Mouse (Mus musculus) limb, embryonic 14.5 days (tissue): ENCODE results near the gene Dnase2b. TPM values are rescaled to one million over a fixed set of nuclear protein-coding genes. Genes with fewer than 3 reads are reported as not detected.

ENCODE experiments used
- ATAC-seq: fragments of 200-750 bp; cut with Nextera tagmentation; 2 replicates; pipeline ENCODE4 v1.8.0; 2017; ENCODE audit warnings: low read depth, moderate number of reproducible peaks, moderate TSS enrichment; ENCODE audit not compliant: low FRiP score
- DNase-seq: peaks from one replicate; pipeline ENCODE4 v3.0.0-alpha.2; 2015; ENCODE audit warnings: low spot score
- H3K27ac ChIP-seq: fragments of 300-500 bp; sonication (generic); replicated peaks from 2 replicates; pipeline ENCODE4 v1.5.1; 2014; ENCODE audit warnings: low read depth, mild to moderate bottlenecking, low read length, moderate library complexity, mixed read lengths
- H3K27me3 ChIP-seq: fragments of 300-500 bp; sonication (generic); 2 replicates; pipeline ENCODE4 v1.6.1; 2014; ENCODE audit warnings: low read length, mixed read lengths; ENCODE audit not compliant: control insufficient read depth, insufficient read depth
- H3K36me3 ChIP-seq: fragments of 300-500 bp; sonication (generic); 2 replicates; pipeline ENCODE4 v1.6.1; 2014; ENCODE audit warnings: mild to moderate bottlenecking, low read length, moderate library complexity, mixed read lengths; ENCODE audit not compliant: control insufficient read depth, insufficient read depth
- H3K4me1 ChIP-seq: fragments of 300-500 bp; sonication (generic); 2 replicates; pipeline ENCODE4 v1.6.1; 2014; ENCODE audit warnings: antibody characterized with exemption, low read length, mixed read lengths; ENCODE audit not compliant: control insufficient read depth, insufficient read depth
- H3K4me2 ChIP-seq: fragments of 300-500 bp; sonication (generic); replicated peaks from 2 replicates; pipeline ENCODE4 v1.6.1; 2014; ENCODE audit warnings: low read depth, mild to moderate bottlenecking, low read length, moderate library complexity; ENCODE audit not compliant: severe bottlenecking
- H3K4me3 ChIP-seq: fragments of 300-500 bp; sonication (generic); replicated peaks from 2 replicates; pipeline ENCODE4 v1.5.1; 2014; ENCODE audit warnings: low read length
- H3K9ac ChIP-seq: fragments of 300-500 bp; sonication (generic); 2 replicates; pipeline ENCODE4 v1.6.1; 2014; ENCODE audit warnings: mild to moderate bottlenecking, low read depth, low read length, moderate library complexity; ENCODE audit not compliant: severe bottlenecking
- H3K9me3 ChIP-seq: fragments of 300-500 bp; sonication (generic); 2 replicates; pipeline ENCODE4 v1.6.1; 2016; ENCODE audit warnings: low read length; ENCODE audit not compliant: control insufficient read depth
- POLR2A ChIP-seq: fragments of 200-500 bp; IDR thresholded peaks from 2 replicates; pipeline ENCODE4 v1.8.0; 2012; ENCODE audit warnings: inconsistent platforms, mild to moderate bottlenecking, moderate library complexity, borderline replicate concordance; ENCODE audit not compliant: insufficient read depth, insufficient read length; ENCODE audit errors: extremely low read depth
- WGBS: fragments of 180-500 bp; shearing (Covaris S2); extraction: QIAGEN DNeasy Blood & Tissue Kit; methylation state at CpG from one replicate; pipeline ENCODE4 v1.1.7; 2014; 5-methylcytosine and 5-hydroxymethylcytosine counted together
- polyA plus RNA-seq, 2 experiments: library from polyadenylated mRNA; depleted of rRNA in 1 of 2; stranded (reverse) in 1 of 2; unstranded in 1 of 2; fragments of >200 nt; fragmentation: Nextera tagmentation in 1 of 2; extraction: Ambion mirVana in 1 of 2; gene quantifications; 2 replicates each; pipeline versions ENCODE4 v1.2.1 to v1.2.3; 2012 to 2014

Gene Dnase2b
- polyA plus RNA-seq, 2 experiments: 0.05 TPM; not detected in 1

DNA sequence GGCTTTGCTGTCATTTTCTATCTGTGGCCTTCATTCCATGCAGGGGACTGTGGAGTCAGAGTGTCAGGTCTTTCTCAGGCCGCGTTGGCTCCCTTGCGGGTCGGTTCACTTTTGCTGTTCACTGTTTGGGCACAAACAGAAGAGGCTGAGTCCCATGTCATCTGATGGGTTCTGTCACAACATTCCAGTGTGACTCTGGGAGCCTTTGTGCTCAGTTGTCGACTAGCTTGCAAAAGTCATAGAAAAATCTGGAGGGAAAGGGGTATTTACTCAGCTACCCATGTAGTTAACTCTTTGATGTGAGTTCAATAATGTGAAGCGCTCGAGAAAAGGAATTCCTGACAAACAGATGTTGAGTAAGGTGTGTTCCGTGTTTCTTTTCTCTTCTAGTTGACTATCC, 19.0 kb downstream of the Dnase2b start:
- Histone ChIP-seq H3K27ac (no peak overlapping the region), H3K9ac (no peak overlapping the region), H3K27me3 (no peaks in the 10 kb centered on the region), H3K9me3 (no peaks in the 10 kb centered on the region), H3K36me3 (no peaks in the 10 kb centered on the region), H3K4me3 (no peak overlapping the region), H3K4me2 (no peak overlapping the region), H3K4me1 (no peaks in the 10 kb centered on the region)
- WGBS: 85% methylated on average over 8 of the region's 8 CpGs
- no peak for ATAC-seq
- no peak for TF ChIP-seq POLR2A
- no peak for DNase-seq

DNA sequence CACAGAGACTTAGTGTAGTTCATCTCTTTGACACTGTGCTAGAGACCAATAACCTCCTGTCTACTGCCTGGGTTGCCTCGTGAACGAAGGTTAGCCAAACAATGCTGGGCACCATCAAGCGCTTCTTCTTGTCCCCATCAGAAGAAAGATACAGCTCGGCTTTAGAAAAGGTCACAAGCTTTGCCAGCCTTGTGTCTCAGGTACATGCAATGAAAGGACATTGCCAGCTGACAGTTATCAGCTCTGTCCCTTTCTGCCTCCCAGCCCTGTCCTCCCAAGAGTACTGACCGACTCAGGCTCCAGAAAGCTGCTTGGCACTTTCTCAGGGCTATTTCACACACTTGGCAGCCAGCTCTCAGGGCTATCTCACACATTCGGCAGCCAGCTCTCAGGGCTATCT, 20.0 kb downstream of the Dnase2b start:
- Histone ChIP-seq H3K27me3 (no peaks in the 10 kb centered on the region), H3K36me3 (no peaks in the 10 kb centered on the region), H3K9ac (no peak overlapping the region), H3K27ac (no peak overlapping the region), H3K4me3 (no peak overlapping the region), H3K9me3 (no peaks in the 10 kb centered on the region), H3K4me1 (no peaks in the 10 kb centered on the region), H3K4me2 (no peak overlapping the region)
- 88% methylated on average over 6 of the region's 6 CpGs for WGBS
- no peak for ATAC-seq
- TF ChIP-seq POLR2A: no peak
- DNase-seq: no peak

- Histone ChIP-seq H3K4me1 (no peaks in the 10 kb centered on the region), H3K9ac (no peak overlapping the region), H3K4me2 (no peak overlapping the region), H3K9me3 (no peaks in the 10 kb centered on the region), H3K27me3 (no peaks in the 10 kb centered on the region), H3K36me3 (no peaks in the 10 kb centered on the region), H3K27ac (no peak overlapping the region), H3K4me3 (no peak overlapping the region)
- DNase-seq: no peak
- WGBS: 63% methylated on average over 2 of the region's 2 CpGs
- no peak for ATAC-seq
- no peak for TF ChIP-seq POLR2A
Observed at GRCm38 (mm10) chr3:146591601-146592000, 23.8 kb downstream of the Dnase2b start.

DNA sequence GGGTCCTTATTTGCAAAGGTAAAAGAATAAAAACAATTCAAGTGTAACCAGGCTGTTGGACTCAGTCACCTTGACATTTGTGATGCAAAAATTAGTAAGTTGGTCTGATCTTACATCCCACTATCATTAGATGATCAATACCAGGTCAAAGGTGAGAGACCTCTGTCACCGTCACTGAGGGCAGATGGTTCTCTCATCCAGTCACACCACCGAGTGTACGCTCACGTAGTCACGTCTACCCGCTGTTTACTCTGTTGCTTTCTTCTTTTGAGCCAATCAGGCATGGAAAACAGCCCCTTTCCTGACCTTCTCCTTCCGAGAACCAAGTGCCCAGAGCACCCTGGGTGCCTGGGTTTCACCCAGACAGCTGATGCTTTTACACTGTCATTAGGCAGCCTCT, 24.2 kb downstream of the Dnase2b start:
- H3K4me2 ChIP-seq: no peak overlapping the region
- H3K27me3 ChIP-seq: no peaks in the 10 kb centered on the region
- no peak overlapping the region for H3K9ac ChIP-seq
- no peak for TF ChIP-seq POLR2A
- no peaks in the 10 kb centered on the region for H3K36me3 ChIP-seq
- H3K27ac ChIP-seq: no peak overlapping the region
- no peak overlapping the region for H3K4me3 ChIP-seq
- WGBS: 88% methylated on average over 7 of the region's 7 CpGs
- no peak for DNase-seq
- H3K9me3 ChIP-seq: no peaks in the 10 kb centered on the region
- H3K4me1 ChIP-seq: no peaks in the 10 kb centered on the region
- ATAC-seq: no peak

GRCm38 (mm10) chr3:146589523-146589922, 25.9 kb downstream of the Dnase2b start:
- H3K27ac ChIP-seq: no peak overlapping the region
- no peaks in the 10 kb centered on the region for H3K27me3 ChIP-seq
- no peaks in the 10 kb centered on the region for H3K36me3 ChIP-seq
- H3K9me3 ChIP-seq: no peaks in the 10 kb centered on the region
- DNase-seq: no peak
- no peak for ATAC-seq
- H3K9ac ChIP-seq: no peak overlapping the region
- H3K4me2 ChIP-seq: no peak overlapping the region
- no peak for TF ChIP-seq POLR2A
- no peaks in the 10 kb centered on the region for H3K4me1 ChIP-seq
- no peak overlapping the region for H3K4me3 ChIP-seq
- WGBS: 44% methylated on average over 6 of the region's 6 CpGs

DNA sequence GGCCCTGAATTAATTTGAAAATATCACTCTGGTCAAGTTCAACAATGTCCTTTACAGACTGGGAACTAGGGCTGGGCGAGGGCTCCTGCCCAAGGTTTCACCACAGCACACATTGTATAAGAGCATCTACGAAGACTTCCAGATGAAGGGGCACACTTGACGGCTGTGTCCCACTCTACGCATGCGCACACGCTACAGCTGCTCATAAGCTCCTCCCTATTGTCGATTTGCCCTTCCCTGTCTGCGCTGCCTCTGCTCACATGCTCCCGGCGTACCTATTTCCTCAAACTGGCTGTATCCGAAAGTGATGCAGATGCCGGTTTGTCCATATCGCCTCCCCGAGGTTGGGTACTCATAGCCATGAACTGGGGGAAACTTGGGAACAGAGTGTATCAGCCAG, 28.8 kb downstream of the Dnase2b start:
- H3K9ac ChIP-seq: no peak overlapping the region
- DNase-seq (no peak), ATAC-seq (no peak)
- 96% methylated on average over 14 of the region's 14 CpGs for WGBS
- H3K27me3 ChIP-seq: no peaks in the 10 kb centered on the region
- no peak for TF ChIP-seq POLR2A
- H3K4me2 ChIP-seq: no peak overlapping the region
- no peaks in the 10 kb centered on the region for H3K9me3 ChIP-seq
- no peak overlapping the region for H3K4me3 ChIP-seq
- no peaks in the 10 kb centered on the region for H3K36me3 ChIP-seq
- H3K4me1 ChIP-seq: no peaks in the 10 kb centered on the region
- H3K27ac ChIP-seq: no peak overlapping the region
